Comparison of ENCODE assay signal across 9 mouse cellular contexts in the genomic region with DNA sequence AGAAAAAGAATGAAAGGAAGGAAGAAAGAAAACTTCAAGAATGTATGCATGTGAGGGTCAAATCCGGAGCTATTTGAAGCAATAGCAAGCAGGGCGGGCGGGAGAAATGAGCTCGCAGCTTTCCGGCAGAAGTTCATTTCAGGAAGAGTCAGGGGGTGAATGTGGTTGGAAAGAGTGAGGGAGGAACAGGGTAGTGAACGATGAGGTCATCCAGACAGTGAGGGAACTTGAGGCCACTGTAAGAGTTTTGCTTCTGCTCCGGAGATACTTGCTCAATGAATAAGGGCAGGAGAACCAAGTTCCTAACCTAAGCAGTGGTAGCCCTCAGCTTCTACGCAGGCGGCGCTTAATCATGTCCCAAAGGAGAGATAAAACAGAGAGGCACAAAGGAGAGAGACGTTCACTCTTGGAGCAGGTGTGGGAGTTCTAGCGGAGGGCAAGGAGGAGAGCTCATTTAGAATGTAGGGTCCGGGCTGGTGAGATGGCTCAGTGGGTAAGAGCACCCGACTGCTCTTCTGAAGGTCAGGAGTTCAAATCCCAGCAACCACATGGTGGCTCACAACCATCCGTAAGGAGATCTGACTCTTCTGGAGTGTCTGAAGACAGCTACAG. TPM values are rescaled to one million over a fixed set of nuclear protein-coding genes. Genes with fewer than 3 reads are reported as not detected.
DNase-seq lines count a peak whose midpoint lies in the region; ATAC-seq lines count a peak whose summit lies in the region.
"Had no signal": no experiment of that assay in that cellular context is flagged by ENCODE, and none has a peak within 500 bp of the region (broad histone marks: within the 10 kb centered on the region; RNA-seq: fewer than 3 reads in every experiment).

No protein-coding gene starts in this region.

- no peak for DNase-seq in forebrain, embryonic 11.5 days (ENCODE audit: low spot score)
- DNase-seq in 3T3-L1 (ENCODE audit: low read depth, low spot score) = peak; percentile 94
- no peak for DNase-seq in liver, embryonic 13.5 days
- DNase-seq in right cerebral cortex, postnatal 36 days (ENCODE audit: low spot score in 2 of 2) = no peak
- DNase-seq in gastrocnemius, postnatal 14 days = no peak

- H3K36me3 ChIP-seq in forebrain, embryonic 11.5 days (ENCODE audit: control insufficient read depth, insufficient read depth, low read length) = no peaks in the 10 kb centered on the region
- no peaks in the 10 kb centered on the region for H3K36me3 ChIP-seq in forebrain, embryonic 16.5 days (ENCODE audit: control insufficient read depth, insufficient read depth)
- H3K36me3 ChIP-seq in embryonic facial prominence, embryonic 13.5 days = no peaks in the 10 kb centered on the region
- H3K36me3 ChIP-seq in liver, embryonic 13.5 days = no peaks in the 10 kb centered on the region
- H3K36me3 ChIP-seq: hindbrain, embryonic 15.5 days had no signal

- H3K4me3 ChIP-seq in forebrain, embryonic 11.5 days (ENCODE audit: low read depth, low read length) = no peak overlapping the region
- no peak overlapping the region for H3K4me3 ChIP-seq in forebrain, embryonic 16.5 days (replicated peaks; ENCODE audit: low read length)
- no peak overlapping the region for H3K4me3 ChIP-seq in embryonic facial prominence, embryonic 13.5 days
- no peak overlapping the region for H3K4me3 ChIP-seq in liver, embryonic 13.5 days (replicated peaks)

- intact Hi-C loops in gastrocnemius, postnatal 14 days (cut with DNase I; ENCODE audit: low total_unique reads) = no loop called here

- 43% methylated on average over 15 of the region's 15 CpGs for whole genome bisulfite sequencing in forebrain, embryonic 11.5 days
- 47% methylated on average over 15 of the region's 15 CpGs for WGBS in forebrain, embryonic 16.5 days
- WGBS in embryonic facial prominence, embryonic 13.5 days = 40% methylated on average over 15 of the region's 15 CpGs
- WGBS in liver, embryonic 13.5 days (ENCODE audit: insufficient replicate concordance) = 13% methylated on average over 15 of the region's 15 CpGs

- ATAC-seq in forebrain, embryonic 11.5 days (replicated peaks; ENCODE audit: low FRiP score) = no peak
- no peak for ATAC-seq in forebrain, embryonic 16.5 days
- no peak for ATAC-seq in embryonic facial prominence, embryonic 13.5 days (ENCODE audit: insufficient number of reproducible peaks, insufficient read depth, low FRiP score, low TSS enrichment, low read depth)
- no peak for ATAC-seq in liver, embryonic 13.5 days (ENCODE audit: low read depth)
- ATAC-seq in frontal cortex, adult (ENCODE audit: low TSS enrichment) = no peak

- no peak overlapping the region for H3K4me2 ChIP-seq in forebrain, embryonic 11.5 days (ENCODE audit: low read depth, low read length, severe bottlenecking)
- H3K4me2 ChIP-seq in forebrain, embryonic 16.5 days (ENCODE audit: low read length) = no peak overlapping the region
- no peak overlapping the region for H3K4me2 ChIP-seq in embryonic facial prominence, embryonic 13.5 days
- peak overlapping the region; percentile 40 for H3K4me2 ChIP-seq in liver, embryonic 13.5 days

- H3K4me1 ChIP-seq in forebrain, embryonic 11.5 days (replicated peaks; ENCODE audit: control insufficient read depth, insufficient read depth, low read length) = peaks cover 47% of the 10 kb centered on the region
- H3K4me1 ChIP-seq in forebrain, embryonic 16.5 days (replicated peaks; ENCODE audit: control insufficient read depth, insufficient read depth, low read length) = peaks cover 62% of the 10 kb centered on the region
- peaks cover 62% of the 10 kb centered on the region for H3K4me1 ChIP-seq in embryonic facial prominence, embryonic 13.5 days
- H3K4me1 ChIP-seq in liver, embryonic 13.5 days (replicated peaks) = peaks cover 62% of the 10 kb centered on the region

- 0 out of 2 replicates have a peak overlapping the region, but pooled peaks have one; percentile 44 for H3K27ac ChIP-seq in forebrain, embryonic 11.5 days (ENCODE audit: low read depth, low read length)
- H3K27ac ChIP-seq in forebrain, embryonic 16.5 days (ENCODE audit: low read length) = no peak overlapping the region; the same call in 1 of the 2 replicates
- 0 out of 2 replicates have a peak overlapping the region, but pooled peaks have one; percentile 83 for H3K27ac ChIP-seq in embryonic facial prominence, embryonic 13.5 days
- H3K27ac ChIP-seq in liver, embryonic 13.5 days = peak overlapping the region; percentile 34; the same call in 1 of the 2 replicates

- H3K9ac ChIP-seq in forebrain, embryonic 11.5 days (ENCODE audit: low read length) = no peak overlapping the region
- H3K9ac ChIP-seq in forebrain, embryonic 16.5 days (replicated peaks; ENCODE audit: low read depth, low read length) = no peak overlapping the region
- no peak overlapping the region for H3K9ac ChIP-seq in embryonic facial prominence, embryonic 13.5 days
- H3K9ac ChIP-seq in liver, embryonic 13.5 days = 0 out of 2 replicates have a peak overlapping the region, but pooled peaks have one; percentile 29

- no peaks in the 10 kb centered on the region for H3K9me3 ChIP-seq in forebrain, embryonic 11.5 days (ENCODE audit: control insufficient read depth, low read length)
- H3K9me3 ChIP-seq in forebrain, embryonic 16.5 days (ENCODE audit: control insufficient read depth, low read length) = no peaks in the 10 kb centered on the region
- H3K9me3 ChIP-seq in embryonic facial prominence, embryonic 13.5 days = no peaks in the 10 kb centered on the region
- no peaks in the 10 kb centered on the region for H3K9me3 ChIP-seq in liver, embryonic 13.5 days (replicated peaks)
- H3K9me3 ChIP-seq: hindbrain, embryonic 15.5 days had no signal

- H3K27me3 ChIP-seq in forebrain, embryonic 11.5 days (ENCODE audit: control insufficient read depth, insufficient read depth, low read length) = no peaks in the 10 kb centered on the region
- no peaks in the 10 kb centered on the region for H3K27me3 ChIP-seq in forebrain, embryonic 16.5 days (replicated peaks; ENCODE audit: control insufficient read depth, insufficient read depth, low read length)
- H3K27me3 ChIP-seq in embryonic facial prominence, embryonic 13.5 days = no peaks in the 10 kb centered on the region
- peaks cover 28% of the 10 kb centered on the region for H3K27me3 ChIP-seq in liver, embryonic 13.5 days
- H3K27me3 ChIP-seq: hindbrain, embryonic 15.5 days had no signal

RNA-seq across cellular contexts. Expression of a gene that starts 21.0 kb away (rescaled TPM):
- 30.7 and 39.5 TPM in 2 replicates for polyA plus RNA-seq in forebrain, embryonic 11.5 days (2014; fragmentation: Nextera tagmentation; extraction: Ambion mirVana)
- polyA plus RNA-seq in forebrain, embryonic 16.5 days (2015; fragmentation: Nextera tagmentation; extraction: Ambion mirVana) = 24.5 and 27.7 TPM in 2 replicates
- 16.7 and 17.6 TPM in 2 replicates for polyA plus RNA-seq in embryonic facial prominence, embryonic 13.5 days (2015; fragmentation: Nextera tagmentation; extraction: Ambion mirVana)
- polyA plus RNA-seq in liver, embryonic 13.5 days (2015; fragmentation: Nextera tagmentation; extraction: Ambion mirVana) = 9.1 and 9.2 TPM in 2 replicates
- 10 to 100 TPM; 20.1 to 23.1 TPM for total RNA-seq in gastrocnemius, postnatal 14 days (2021)

RNA-seq across cellular contexts. Expression of a gene that starts 50.5 kb away (rescaled TPM):
- polyA plus RNA-seq in forebrain, embryonic 11.5 days (2014; fragmentation: Nextera tagmentation; extraction: Ambion mirVana) = 152 and 154 TPM in 2 replicates
- 226 and 246 TPM in 2 replicates for polyA plus RNA-seq in forebrain, embryonic 16.5 days (2015; fragmentation: Nextera tagmentation; extraction: Ambion mirVana)
- polyA plus RNA-seq in embryonic facial prominence, embryonic 13.5 days (2015; fragmentation: Nextera tagmentation; extraction: Ambion mirVana) = 192 and 193 TPM in 2 replicates
- 29.8 and 32.1 TPM in 2 replicates for polyA plus RNA-seq in liver, embryonic 13.5 days (2015; fragmentation: Nextera tagmentation; extraction: Ambion mirVana)
- 10 to 100 TPM; 47.1 to 56.5 TPM for total RNA-seq in gastrocnemius, postnatal 14 days (2021)

RNA-seq across cellular contexts. Expression of a gene that starts 50.6 kb away (rescaled TPM):
- polyA plus RNA-seq in forebrain, embryonic 11.5 days (2014; fragmentation: Nextera tagmentation; extraction: Ambion mirVana) = 10.9 and 14.6 TPM in 2 replicates
- 14.3 and 14.8 TPM in 2 replicates for polyA plus RNA-seq in forebrain, embryonic 16.5 days (2015; fragmentation: Nextera tagmentation; extraction: Ambion mirVana)
- polyA plus RNA-seq in embryonic facial prominence, embryonic 13.5 days (2015; fragmentation: Nextera tagmentation; extraction: Ambion mirVana) = 24.9 and 25.2 TPM in 2 replicates
- polyA plus RNA-seq in liver, embryonic 13.5 days (2015; fragmentation: Nextera tagmentation; extraction: Ambion mirVana) = 18.3 and 19.8 TPM in 2 replicates
- 1 to 10 TPM; 2.8 to 3.4 TPM for total RNA-seq in gastrocnemius, postnatal 14 days (2021)
